Mouse (Mus musculus) ES-Bruce4 (cell line): ENCODE data around the gene Ugt1a5. TPM values are rescaled to one million over a fixed set of nuclear protein-coding genes. Genes with fewer than 3 reads are reported as not detected.
A peak's percentile ranks its signal among the peaks of the same experiment; 100 is the strongest.

Source experiments
- H3K27ac ChIP-seq: 2 replicates; pipeline ENCODE4 v1.5.1; 2012; ENCODE audit warnings: low read length, inconsistent platforms; ENCODE audit not compliant: insufficient read depth
- H3K27me3 ChIP-seq: 2 replicates; pipeline ENCODE4 v1.6.1; 2012; ENCODE audit warnings: mild to moderate bottlenecking, low read length, inconsistent platforms; ENCODE audit not compliant: control insufficient read depth, poor library complexity, insufficient read depth, severe bottlenecking
- H3K36me3 ChIP-seq: 2 replicates; pipeline ENCODE4 v1.6.1; 2012; ENCODE audit warnings: inconsistent platforms, mild to moderate bottlenecking, low read length, moderate library complexity; ENCODE audit not compliant: control insufficient read depth, poor library complexity, insufficient read depth, severe bottlenecking
- H3K4me1 ChIP-seq: one replicate; pipeline ENCODE4 v1.8.1; 2011; ENCODE audit warnings: low read length; ENCODE audit not compliant: control insufficient read depth, insufficient read depth
- H3K4me3 ChIP-seq: 2 replicates; pipeline ENCODE4 v1.5.1; 2011; ENCODE audit warnings: low read depth, mild to moderate bottlenecking, low read length
- H3K9ac ChIP-seq: 2 replicates; pipeline ENCODE4 v1.6.1; 2012; ENCODE audit warnings: low read depth, mild to moderate bottlenecking, inconsistent platforms; ENCODE audit not compliant: poor library complexity, severe bottlenecking
- H3K9me3 ChIP-seq: replicated peaks from 2 replicates; pipeline ENCODE4 v1.6.1; 2012; ENCODE audit warnings: mild to moderate bottlenecking, low read length, inconsistent platforms; ENCODE audit not compliant: control insufficient read depth, poor library complexity, insufficient read depth, severe bottlenecking
- CTCF ChIP-seq: IDR thresholded peaks from one replicate; pipeline ENCODE4 v1.8.1; 2011; ENCODE audit warnings: low read depth, low read length
- EP300 ChIP-seq: IDR thresholded peaks from 2 replicates; pipeline ENCODE4 v1.6.1; 2011; ENCODE audit warnings: low read depth, low read length; ENCODE audit not compliant: insufficient read depth
- POLR2A ChIP-seq: IDR thresholded peaks from one replicate; pipeline ENCODE4 v1.8.1; 2011; ENCODE audit warnings: low read length; ENCODE audit not compliant: insufficient read depth
- polyA plus RNA-seq: library from polyadenylated mRNA; stranded (reverse); fragments of >200 nt; gene quantifications from 2 replicates; pipeline ENCODE4 v1.2.4, GENCODE M21; 2011; ENCODE audit warnings: low read depth; ENCODE audit not compliant: missing spikeins, insufficient read depth, insufficient read length

Ugt1a5 gene
- polyA plus RNA-seq, 1 experiment, result not detected

DNA sequence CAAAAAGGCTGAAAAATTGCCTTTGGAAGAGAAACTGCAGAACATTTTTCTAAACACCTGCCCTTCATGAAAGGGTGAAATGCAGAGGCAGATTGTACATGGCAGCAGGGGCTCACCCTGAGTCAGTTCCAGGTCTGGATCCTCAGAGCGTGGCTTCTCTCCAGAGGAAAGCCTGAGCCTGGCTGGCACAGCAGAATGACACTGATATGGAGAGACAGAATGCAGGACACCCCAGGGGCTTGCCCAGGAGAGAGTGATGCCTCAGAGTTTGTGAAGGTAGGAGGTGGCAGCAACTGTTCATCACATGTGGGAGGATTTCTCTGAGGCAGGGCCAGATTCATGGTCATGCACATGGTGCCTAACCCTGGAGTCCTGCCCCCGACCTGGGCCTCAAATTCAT lies 34.2 kb downstream of the Ugt1a5 start:
- no peak overlapping the region for H3K4me3 ChIP-seq
- no peak overlapping the region for H3K9ac ChIP-seq
- no peak overlapping the region for H3K27ac ChIP-seq
- peaks cover 6% of the 10 kb centered on the region for H3K27me3 ChIP-seq
- no peaks in the 10 kb centered on the region for H3K4me1 ChIP-seq
- TF ChIP-seq CTCF (no peak), EP300 (no peak), POLR2A (no peak)
- no peaks in the 10 kb centered on the region for H3K36me3 ChIP-seq
- 0 out of 2 replicates have a peak, but pooled peaks cover 5% of the 10 kb centered on the region for H3K9me3 ChIP-seq

DNA sequence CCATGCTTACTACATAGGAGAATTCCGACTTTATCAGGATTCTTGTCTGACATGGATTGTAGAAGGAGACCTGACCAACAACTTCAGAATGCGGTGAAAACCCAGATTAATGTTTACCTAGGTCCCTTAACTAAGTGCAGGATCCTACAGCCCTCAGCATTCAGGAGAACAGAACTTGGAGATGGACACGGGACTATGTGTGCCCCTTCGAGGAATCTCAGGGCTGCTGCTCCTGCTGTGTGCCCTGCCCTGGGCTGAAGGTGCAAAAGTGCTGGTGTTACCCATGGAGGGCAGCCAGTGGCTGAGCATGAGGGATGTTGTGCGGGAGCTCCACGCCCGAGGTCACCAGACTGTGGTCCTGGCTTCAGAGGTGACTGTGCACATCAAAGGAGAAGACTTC lies 34.6 kb downstream of the Ugt1a5 start, which contains the start of gene Ugt1a2:
Ugt1a2 (plus strand) TSS at position 146 of the 400 bp plus-strand sequence.
- no peaks in the 10 kb centered on the region for H3K4me1 ChIP-seq
- no peak for TF ChIP-seq EP300
- no peak for TF ChIP-seq POLR2A
- TF ChIP-seq CTCF, result no peak
- no peak within 1 kb of the TSS for H3K27ac ChIP-seq
- no peaks in the 10 kb centered on the region for H3K36me3 ChIP-seq
- no peak within 1 kb of the TSS for H3K4me3 ChIP-seq
- 0 out of 2 replicates have a peak, but pooled peaks cover 5% of the 10 kb centered on the region for H3K9me3 ChIP-seq
- H3K27me3 ChIP-seq, result peaks cover 8% of the 10 kb centered on the region
- no peak within 1 kb of the TSS for H3K9ac ChIP-seq

- H3K9ac ChIP-seq, result peak within 1 kb of the TSS; percentile 41
- peak within 1 kb of the TSS; percentile 72 for H3K4me3 ChIP-seq
- no peaks in the 10 kb centered on the region for H3K36me3 ChIP-seq
- H3K4me1 ChIP-seq, result peaks cover 1% of the 10 kb centered on the region
- H3K27me3 ChIP-seq, result peaks cover 10% of the 10 kb centered on the region
- peaks cover 9% of the 10 kb centered on the region; the same call in 1 of the 2 replicates for H3K9me3 ChIP-seq
- TF ChIP-seq EP300 (no peak), POLR2A (peak; percentile 25), CTCF (no peak)
- H3K27ac ChIP-seq, result no peak within 1 kb of the TSS
Observed at GRCm38 (mm10) chr1:88205294-88205922, 39.6 kb downstream of the Ugt1a5 start, which contains the start of gene Dnajb3. TSS of gene Dnajb3 (minus strand) at chr1:88205782.

- Histone ChIP-seq H3K9me3 (peaks cover 9% of the 10 kb centered on the region; the same call in 1 of the 2 replicates), H3K4me1 (peaks cover 1% of the 10 kb centered on the region)
Observed at GRCm38 (mm10) chr1:88206843-88207479, 41.1 kb downstream of the Ugt1a5 start.

GRCm38 (mm10) chr1:88211812-88212211 lies 46.0 kb downstream of the Ugt1a5 start, which contains the start of gene Ugt1a1:
TSS of gene Ugt1a1 (plus strand) at chr1:88211959.
- no peaks in the 10 kb centered on the region for H3K36me3 ChIP-seq
- peaks cover 4% of the 10 kb centered on the region; the same call in 1 of the 2 replicates for H3K9me3 ChIP-seq
- no peak for TF ChIP-seq POLR2A
- no peak for TF ChIP-seq EP300
- TF ChIP-seq CTCF, result no peak

More at GRCm38 (mm10) chr1:88206843-88207479, 41.1 kb downstream of the Ugt1a5 start:
- Histone ChIP-seq H3K9ac (no peak overlapping the region), H3K36me3 (no peaks in the 10 kb centered on the region), H3K27ac (no peak overlapping the region), H3K27me3 (peaks cover 10% of the 10 kb centered on the region), H3K4me3 (no peak overlapping the region)
- TF ChIP-seq EP300 (no peak), POLR2A (no peak), CTCF (no peak)

More at GRCm38 (mm10) chr1:88211812-88212211, 46.0 kb downstream of the Ugt1a5 start, which contains the start of gene Ugt1a1:
- Histone ChIP-seq H3K4me3 (no peak within 1 kb of the TSS), H3K9ac (no peak within 1 kb of the TSS), H3K27ac (no peak within 1 kb of the TSS), H3K27me3 (peaks cover 2% of the 10 kb centered on the region; the same call in 1 of the 2 replicates), H3K4me1 (no peaks in the 10 kb centered on the region)
